21 mouse cellular contexts compared by ENCODE assay signal in genomic region chr12:58920775-58921174, GRCm38 (mm10).
A peak's percentile ranks its signal among the peaks of the same experiment; 100 is the strongest.
DNase-seq lines count a peak whose midpoint lies in the region; ATAC-seq and TF ChIP-seq lines count a peak whose summit lies in the region.
"Had no signal": no experiment of that assay in that cellular context is flagged by ENCODE, and none has a peak within 500 bp of the region (broad histone marks: within the 10 kb centered on the region; RNA-seq: fewer than 3 reads in every experiment).

No protein-coding gene starts in this region.

- no peaks in the 10 kb centered on the region for H3K9me3 ChIP-seq in lung, embryonic 16.5 days (ENCODE audit: control insufficient read depth, low read length)
- no peaks in the 10 kb centered on the region for H3K9me3 ChIP-seq in intestine, postnatal 0 days (ENCODE audit: control insufficient read depth)
- H3K9me3 ChIP-seq: embryonic facial prominence, embryonic 15.5 days; heart, embryonic 13.5 days; neural tube, embryonic 12.5 days; stomach, embryonic 15.5 days had no signal

- in situ Hi-C loops in Patski (cut with MboI; ENCODE audit: low pct_unique_long_range_greater_than_20kb), result no loop called here

- no peaks in the 10 kb centered on the region for H3K36me3 ChIP-seq in lung, embryonic 16.5 days (ENCODE audit: control insufficient read depth, insufficient read depth, low read length)
- no peaks in the 10 kb centered on the region for H3K36me3 ChIP-seq in intestine, postnatal 0 days (ENCODE audit: control insufficient read depth, insufficient read depth)
- H3K36me3 ChIP-seq: embryonic facial prominence, embryonic 15.5 days; heart, embryonic 13.5 days; neural tube, embryonic 12.5 days; stomach, embryonic 15.5 days had no signal

- H3K27me3 ChIP-seq in lung, embryonic 16.5 days (ENCODE audit: control insufficient read depth, insufficient read depth, low read depth, low read length), result no peaks in the 10 kb centered on the region
- no peaks in the 10 kb centered on the region for H3K27me3 ChIP-seq in Patski
- no peaks in the 10 kb centered on the region for H3K27me3 ChIP-seq in intestine, postnatal 0 days (replicated peaks; ENCODE audit: control insufficient read depth, insufficient read depth, low read length)
- H3K27me3 ChIP-seq: embryonic facial prominence, embryonic 15.5 days; heart, embryonic 13.5 days; neural tube, embryonic 12.5 days; stomach, embryonic 15.5 days had no signal

- CTCF ChIA-PET in Patski (lab: Charles Lee), result no interaction called here

- no peak overlapping the region for H3K9ac ChIP-seq in lung, embryonic 16.5 days (ENCODE audit: low read length)
- H3K9ac ChIP-seq in intestine, postnatal 0 days (ENCODE audit: low read depth, low read length), result no peak overlapping the region
- H3K9ac ChIP-seq: embryonic facial prominence, embryonic 15.5 days; heart, embryonic 13.5 days; neural tube, embryonic 12.5 days; stomach, embryonic 15.5 days had no signal

- no peak overlapping the region for H3K27ac ChIP-seq in lung, embryonic 16.5 days (ENCODE audit: low read length)
- no peak overlapping the region for H3K27ac ChIP-seq in intestine, postnatal 0 days (ENCODE audit: low read depth, low read length)
- H3K27ac ChIP-seq: embryonic facial prominence, embryonic 15.5 days; heart, embryonic 13.5 days; layer of hippocampus, adult 2 months; neural tube, embryonic 12.5 days; stomach, embryonic 15.5 days had no signal

- no peaks in the 10 kb centered on the region for H3K4me1 ChIP-seq in lung, embryonic 16.5 days (replicated peaks; ENCODE audit: control insufficient read depth, insufficient read depth, low read length)
- no peaks in the 10 kb centered on the region for H3K4me1 ChIP-seq in lung, adult 2 months (ENCODE audit: control insufficient read depth, insufficient read depth, low read length)
- H3K4me1 ChIP-seq in intestine, postnatal 0 days (replicated peaks; ENCODE audit: control insufficient read depth, insufficient read depth, low read length), result no peaks in the 10 kb centered on the region
- H3K4me1 ChIP-seq: embryonic facial prominence, embryonic 15.5 days; heart, embryonic 13.5 days; neural tube, embryonic 12.5 days; stomach, embryonic 15.5 days had no signal

- DNase-seq in lung, adult 2 months, result no peak
- DNase-seq in B cell, adult 2 months, result peak; percentile 35 to 43
- peak; percentile 41 for DNase-seq in Patski (ENCODE audit: low read depth, low spot score)
- DNase-seq: adrenal gland, postnatal 36 days; cerebellum, adult 8-10 months; embryo, embryonic 11 days; heart, adult 11 months; heart, postnatal 36 days; kidney, adult 2 months; liver; thymus, adult 2 months had no signal

- H3K4me3 ChIP-seq in lung, embryonic 16.5 days (ENCODE audit: low read length), result no peak overlapping the region
- H3K4me3 ChIP-seq in lung, adult 2 months (replicated peaks; ENCODE audit: extremely low read depth, low read depth, low read length), result no peak overlapping the region
- no peak overlapping the region for H3K4me3 ChIP-seq in intestine, postnatal 0 days (ENCODE audit: low read depth, low read length)
- H3K4me3 ChIP-seq: embryonic facial prominence, embryonic 15.5 days; heart, embryonic 13.5 days; layer of hippocampus, adult 2 months; neural tube, embryonic 12.5 days; stomach, embryonic 15.5 days had no signal

- peak; percentile 36 for ATAC-seq in lung, embryonic 16.5 days (ENCODE audit: low read depth)
- ATAC-seq in Patski, result peak; percentile 79
- ATAC-seq in megakaryocyte progenitor cell, adult 5-6 weeks (replicated peaks; ENCODE audit: poor library complexity), result peak; percentile 34; the same call in 1 of the 2 replicates
- ATAC-seq in frontal cortex, adult (ENCODE audit: low TSS enrichment), result no peak
- no peak for ATAC-seq in intestine, postnatal 0 days

- TF ChIP-seq CTCF in lung, adult 2 months (IDR thresholded peaks at IDR 0.05; ENCODE audit: insufficient read depth, low read length), result no peak
- no peak for TF ChIP-seq CTCF in Patski (IDR thresholded peaks at IDR 0.05)
- TF ChIP-seq CTCF in intestine, postnatal 0 days (IDR thresholded peaks at IDR 0.05; ENCODE audit: low read depth), result no peak

- POLR2A ChIA-PET in Patski (lab: Charles Lee), result no interaction called here

- H3K4me2 ChIP-seq in lung, embryonic 16.5 days (ENCODE audit: low read depth, low read length), result no peak overlapping the region
- H3K4me2 ChIP-seq in intestine, postnatal 0 days (replicated peaks; ENCODE audit: low read depth), result no peak overlapping the region
- H3K4me2 ChIP-seq: embryonic facial prominence, embryonic 15.5 days; heart, embryonic 13.5 days; midbrain, embryonic 11.5 days; neural tube, embryonic 12.5 days; stomach, embryonic 15.5 days had no signal

- 55% methylated on average over 6 of the region's 6 CpGs for WGBS in lung, embryonic 16.5 days
- WGBS in lung, adult 2 months, result 26% methylated on average over 6 of the region's 6 CpGs
- WGBS in intestine, postnatal 0 days, result 76% methylated on average over 6 of the region's 6 CpGs

- no peak for TF ChIP-seq POLR2A in lung, adult 2 months (IDR thresholded peaks at IDR 0.05; ENCODE audit: borderline replicate concordance, extremely low read depth, low read depth, low read length)

Comparison
In these comparisons a context has a peak if more than half of its experiments do, and no peak if none do; other contexts are left out.
1. ATAC-seq: peak in lung, embryonic 16.5 days (single experiment), Patski (single experiment) and megakaryocyte progenitor cell, adult 5-6 weeks (single experiment); none in frontal cortex, adult (single experiment) and intestine, postnatal 0 days (single experiment).